Mouse (Mus musculus): ENCODE data around the gene Ror2. TPM values are rescaled to one million over a fixed set of nuclear protein-coding genes. Genes with fewer than 3 reads are reported as not detected.

The Ror2 gene
- polyA plus RNA-seq, 1 experiment = not detected

GRCm38 (mm10) chr13:53183161-53183577 lies 102.8 kb downstream of the Ror2 start:
- Histone ChIP-seq H3K9me3 (ENCODE audit: control insufficient read depth, low read length) (peaks cover 2% of the 10 kb centered on the region; the same call in 1 of the 2 replicates), H3K36me3 (ENCODE audit: control insufficient read depth) (no peaks in the 10 kb centered on the region), H3K27me3 (ENCODE audit: control insufficient read depth) (no peaks in the 10 kb centered on the region), H3K4me1 (ENCODE audit: control insufficient read depth) (no peaks in the 10 kb centered on the region), H3K4me3 (replicated peaks) (no peak overlapping the region)
- TF ChIP-seq TAL1 (IDR thresholded peaks at IDR 0.05; ENCODE audit: low read length) (no peak), GATA1 (IDR thresholded peaks at IDR 0.05; ENCODE audit: low read length) (no peak)

DNA sequence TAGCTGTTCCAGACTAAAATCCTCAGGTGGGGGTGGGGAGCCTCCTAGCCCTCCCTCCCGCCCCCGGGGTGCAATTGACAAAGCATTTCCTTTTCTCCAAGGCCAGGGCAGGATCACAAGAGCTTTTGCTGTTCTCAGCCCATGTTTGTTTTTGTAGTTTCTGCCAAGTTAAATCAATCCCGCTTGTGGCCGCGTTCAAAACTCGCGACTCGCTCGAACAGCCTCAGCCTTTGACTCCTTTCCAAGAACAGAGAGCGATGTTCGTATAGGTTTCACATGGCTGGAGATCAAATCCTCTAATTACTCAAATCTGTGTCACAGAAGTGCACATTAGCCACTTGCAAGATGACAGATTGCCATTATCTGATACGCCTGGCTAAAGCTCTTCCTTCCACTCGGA lies 107.3 kb downstream of the Ror2 start:
- no peaks in the 10 kb centered on the region for H3K27me3 ChIP-seq (ENCODE audit: control insufficient read depth)
- H3K9me3 ChIP-seq (ENCODE audit: control insufficient read depth, low read length) = no peaks in the 10 kb centered on the region
- TF ChIP-seq TAL1 (IDR thresholded peaks at IDR 0.05; ENCODE audit: low read length) (no peak), GATA1 (IDR thresholded peaks at IDR 0.05; ENCODE audit: low read length) (no peak)
- no peak overlapping the region for H3K4me3 ChIP-seq (replicated peaks)
- H3K36me3 ChIP-seq (ENCODE audit: control insufficient read depth) = no peaks in the 10 kb centered on the region
- H3K4me1 ChIP-seq (ENCODE audit: control insufficient read depth) = no peaks in the 10 kb centered on the region

DNA sequence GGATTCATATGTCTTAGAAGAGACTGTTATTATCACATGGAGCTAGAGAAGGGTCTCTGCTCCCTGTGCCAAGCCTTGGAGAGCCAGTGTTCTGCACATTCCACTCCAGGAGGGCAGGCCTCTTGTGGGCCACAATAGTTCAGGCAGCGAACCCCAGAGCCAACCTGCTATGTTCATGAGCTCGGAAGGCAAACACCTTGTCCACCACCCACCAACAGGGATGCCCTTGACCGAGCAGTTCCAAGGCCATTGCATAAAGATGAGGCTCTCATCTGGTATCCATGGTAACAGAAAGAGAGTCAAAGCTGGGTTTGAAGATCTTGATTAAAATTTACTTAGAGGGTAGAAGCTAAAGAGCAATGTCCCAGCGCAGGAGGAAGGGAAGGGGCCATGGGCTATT lies 107.8 kb downstream of the Ror2 start:
- Histone ChIP-seq H3K27me3 (ENCODE audit: control insufficient read depth) (no peaks in the 10 kb centered on the region), H3K4me1 (ENCODE audit: control insufficient read depth) (no peaks in the 10 kb centered on the region), H3K9me3 (ENCODE audit: control insufficient read depth, low read length) (no peaks in the 10 kb centered on the region), H3K4me3 (replicated peaks) (no peak overlapping the region), H3K36me3 (ENCODE audit: control insufficient read depth) (no peaks in the 10 kb centered on the region)
- TF ChIP-seq GATA1 (IDR thresholded peaks at IDR 0.05; ENCODE audit: low read length) (no peak), TAL1 (IDR thresholded peaks at IDR 0.05; ENCODE audit: low read length) (no peak)

GRCm38 (mm10) chr13:53177424-53177718 lies 108.6 kb downstream of the Ror2 start:
- TF ChIP-seq TAL1 (IDR thresholded peaks at IDR 0.05; ENCODE audit: low read length) = no peak
- no peak for TF ChIP-seq GATA1 (IDR thresholded peaks at IDR 0.05; ENCODE audit: low read length)
- H3K4me1 ChIP-seq (ENCODE audit: control insufficient read depth) = no peaks in the 10 kb centered on the region
- H3K36me3 ChIP-seq (ENCODE audit: control insufficient read depth) = no peaks in the 10 kb centered on the region
- no peaks in the 10 kb centered on the region for H3K27me3 ChIP-seq (ENCODE audit: control insufficient read depth)
- no peak overlapping the region for H3K4me3 ChIP-seq (replicated peaks)
- H3K9me3 ChIP-seq (ENCODE audit: control insufficient read depth, low read length) = no peaks in the 10 kb centered on the region

- H3K4me3 ChIP-seq (replicated peaks) = no peak overlapping the region
- H3K36me3 ChIP-seq (ENCODE audit: control insufficient read depth) = no peaks in the 10 kb centered on the region
- no peak for TF ChIP-seq TAL1 (IDR thresholded peaks at IDR 0.05; ENCODE audit: low read length)
- no peak for TF ChIP-seq GATA1 (IDR thresholded peaks at IDR 0.05; ENCODE audit: low read length)
- no peaks in the 10 kb centered on the region for H3K4me1 ChIP-seq (ENCODE audit: control insufficient read depth)
- H3K27me3 ChIP-seq (ENCODE audit: control insufficient read depth) = no peaks in the 10 kb centered on the region
- no peaks in the 10 kb centered on the region for H3K9me3 ChIP-seq (ENCODE audit: control insufficient read depth, low read length)
Observed at GRCm38 (mm10) chr13:53176695-53177423, 109.1 kb downstream of the Ror2 start.

DNA sequence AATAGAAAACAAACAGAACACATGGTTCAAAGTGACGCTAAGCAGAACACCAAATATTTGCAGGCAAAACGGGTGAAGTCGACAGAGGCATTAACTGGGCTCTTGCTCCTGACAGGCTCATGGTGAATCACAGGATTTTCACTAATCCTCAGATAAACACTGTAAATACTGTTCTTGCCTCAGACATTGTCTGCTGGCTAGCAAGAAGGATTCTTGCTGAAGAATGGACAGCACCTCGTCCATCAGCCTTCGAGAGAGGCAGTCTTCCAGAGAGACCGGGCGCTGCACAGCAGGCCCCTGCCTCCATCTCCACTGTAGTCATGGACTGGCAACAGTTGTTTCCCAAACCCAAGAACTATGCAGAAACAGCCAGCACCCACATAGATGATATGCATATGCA lies 110.9 kb downstream of the Ror2 start:
- no peak overlapping the region for H3K4me3 ChIP-seq (replicated peaks)
- no peaks in the 10 kb centered on the region for H3K27me3 ChIP-seq (ENCODE audit: control insufficient read depth)
- H3K36me3 ChIP-seq (ENCODE audit: control insufficient read depth) = no peaks in the 10 kb centered on the region
- H3K4me1 ChIP-seq (ENCODE audit: control insufficient read depth) = no peaks in the 10 kb centered on the region
- no peaks in the 10 kb centered on the region for H3K9me3 ChIP-seq (ENCODE audit: control insufficient read depth, low read length)
- no peak for TF ChIP-seq TAL1 (IDR thresholded peaks at IDR 0.05; ENCODE audit: low read length)
- TF ChIP-seq GATA1 (IDR thresholded peaks at IDR 0.05; ENCODE audit: low read length) = no peak

- Histone ChIP-seq H3K36me3 (ENCODE audit: control insufficient read depth) (no peaks in the 10 kb centered on the region), H3K27me3 (ENCODE audit: control insufficient read depth) (no peaks in the 10 kb centered on the region), H3K4me1 (ENCODE audit: control insufficient read depth) (no peaks in the 10 kb centered on the region), H3K4me3 (replicated peaks) (no peak overlapping the region), H3K9me3 (ENCODE audit: control insufficient read depth, low read length) (no peaks in the 10 kb centered on the region)
- TF ChIP-seq TAL1 (IDR thresholded peaks at IDR 0.05; ENCODE audit: low read length) (no peak), GATA1 (IDR thresholded peaks at IDR 0.05; ENCODE audit: low read length) (no peak)
Observed at GRCm38 (mm10) chr13:53163671-53164070, 122.3 kb downstream of the Ror2 start.

DNA sequence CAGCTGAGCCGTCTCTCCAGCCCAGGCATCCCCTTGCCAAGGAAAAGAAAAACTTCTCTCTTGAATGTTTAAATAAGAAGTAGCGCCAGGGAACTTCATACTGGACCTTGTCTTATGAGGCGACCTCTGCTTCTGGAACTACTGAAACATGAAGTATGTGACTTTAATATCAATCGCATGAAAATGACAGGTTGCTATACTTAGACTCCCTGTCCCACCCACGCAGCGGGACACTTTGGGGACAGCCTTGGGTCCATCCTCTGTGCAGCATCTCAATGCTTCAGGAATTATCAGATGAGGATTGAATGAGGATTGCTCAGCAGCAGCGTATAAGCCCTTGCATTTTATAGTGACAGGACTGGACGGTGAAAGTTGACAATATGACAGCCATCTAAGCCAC lies 122.9 kb downstream of the Ror2 start:
- Histone ChIP-seq H3K4me1 (ENCODE audit: control insufficient read depth) (no peaks in the 10 kb centered on the region), H3K9me3 (ENCODE audit: control insufficient read depth, low read length) (no peaks in the 10 kb centered on the region), H3K4me3 (replicated peaks) (no peak overlapping the region), H3K27me3 (ENCODE audit: control insufficient read depth) (no peaks in the 10 kb centered on the region), H3K36me3 (ENCODE audit: control insufficient read depth) (no peaks in the 10 kb centered on the region)
- TF ChIP-seq TAL1 (IDR thresholded peaks at IDR 0.05; ENCODE audit: low read length) = no peak
- TF ChIP-seq GATA1 (IDR thresholded peaks at IDR 0.05; ENCODE audit: low read length) = no peak

GRCm38 (mm10) chr13:53159501-53159900 lies 126.4 kb downstream of the Ror2 start:
- Histone ChIP-seq H3K9me3 (ENCODE audit: control insufficient read depth, low read length) (no peaks in the 10 kb centered on the region), H3K36me3 (ENCODE audit: control insufficient read depth) (no peaks in the 10 kb centered on the region), H3K27me3 (ENCODE audit: control insufficient read depth) (no peaks in the 10 kb centered on the region), H3K4me3 (replicated peaks) (no peak overlapping the region), H3K4me1 (ENCODE audit: control insufficient read depth) (no peaks in the 10 kb centered on the region)
- TF ChIP-seq GATA1 (IDR thresholded peaks at IDR 0.05; ENCODE audit: low read length) (no peak), TAL1 (IDR thresholded peaks at IDR 0.05; ENCODE audit: low read length) (no peak)

All from erythroblast, embryonic 14.5 days (primary cell).